Mouse (Mus musculus): Measurements from ENCODE around the gene Nudt7. TPM values are rescaled to one million over a fixed set of nuclear protein-coding genes. Genes with fewer than 3 reads are reported as not detected.

Gene Nudt7
- polyA plus RNA-seq, 1 experiment = 12.3 TPM

- Histone ChIP-seq H3K4me1 (ENCODE audit: control insufficient read depth, insufficient read depth, low read length) (no peaks in the 10 kb centered on the region), H3K4me3 (replicated peaks; ENCODE audit: extremely low read depth, low read depth, low read length) (no peak overlapping the region)
- DNase-seq = no peak
- TF ChIP-seq POLR2A (IDR thresholded peaks at IDR 0.05; ENCODE audit: borderline replicate concordance, extremely low read depth, low read depth, low read length) (no peak), CTCF (IDR thresholded peaks at IDR 0.05; ENCODE audit: insufficient read depth, low read length) (no peak)
- 69% methylated on average over 1 of the region's 1 CpGs for WGBS
Measured at GRCm38 (mm10) chr8:114115076-114115475, 18.3 kb upstream of the Nudt7 start.

GRCm38 (mm10) chr8:114116049-114116448, 17.3 kb upstream of the Nudt7 start:
- Histone ChIP-seq H3K4me1 (ENCODE audit: control insufficient read depth, insufficient read depth, low read length) (no peaks in the 10 kb centered on the region), H3K4me3 (replicated peaks; ENCODE audit: extremely low read depth, low read depth, low read length) (no peak overlapping the region)
- WGBS = 13% methylated on average over 2 of the region's 2 CpGs
- no peak for DNase-seq
- no peak for TF ChIP-seq POLR2A (IDR thresholded peaks at IDR 0.05; ENCODE audit: borderline replicate concordance, extremely low read depth, low read depth, low read length)
- no peak for TF ChIP-seq CTCF (IDR thresholded peaks at IDR 0.05; ENCODE audit: insufficient read depth, low read length)

DNA sequence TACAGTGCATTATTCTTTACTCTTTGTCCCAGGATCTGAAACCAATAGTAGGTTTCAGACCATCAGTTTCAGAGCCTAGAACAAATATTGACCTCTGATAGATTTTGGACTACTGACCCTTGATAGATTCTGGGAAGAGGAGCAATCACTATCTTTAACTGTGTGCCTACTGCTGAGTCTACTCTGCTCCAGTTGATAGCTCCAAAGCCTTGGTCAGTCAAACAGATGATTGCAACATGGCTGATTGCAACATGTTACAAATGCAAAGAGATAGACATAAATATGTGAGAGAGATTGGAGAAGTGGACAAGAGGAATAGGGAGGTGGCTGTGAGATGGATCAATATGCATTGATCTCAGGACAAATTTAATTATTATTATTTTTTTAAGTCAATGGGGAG, 15.9 kb upstream of the Nudt7 start:
- no peak overlapping the region for H3K4me3 ChIP-seq (replicated peaks; ENCODE audit: extremely low read depth, low read depth, low read length)
- TF ChIP-seq CTCF (IDR thresholded peaks at IDR 0.05; ENCODE audit: insufficient read depth, low read length) (no peak), POLR2A (IDR thresholded peaks at IDR 0.05; ENCODE audit: borderline replicate concordance, extremely low read depth, low read depth, low read length) (no peak)

GRCm38 (mm10) chr8:114121781-114122180, 11.6 kb upstream of the Nudt7 start:
- TF ChIP-seq POLR2A (IDR thresholded peaks at IDR 0.05; ENCODE audit: borderline replicate concordance, extremely low read depth, low read depth, low read length) (no peak), CTCF (IDR thresholded peaks at IDR 0.05; ENCODE audit: insufficient read depth, low read length) (no peak)
- 82% methylated on average over 1 of the region's 1 CpGs for WGBS
- no peak for DNase-seq
- H3K4me3 ChIP-seq (replicated peaks; ENCODE audit: extremely low read depth, low read depth, low read length) = no peak overlapping the region
- H3K4me1 ChIP-seq (ENCODE audit: control insufficient read depth, insufficient read depth, low read length) = no peaks in the 10 kb centered on the region

More for the DNA sequence above, 15.9 kb upstream of the Nudt7 start:
- no peak for DNase-seq
- H3K4me1 ChIP-seq (ENCODE audit: control insufficient read depth, insufficient read depth, low read length) = no peaks in the 10 kb centered on the region

GRCm38 (mm10) chr8:114123611-114124010, 9.7 kb upstream of the Nudt7 start:
- no peak for DNase-seq
- TF ChIP-seq POLR2A (IDR thresholded peaks at IDR 0.05; ENCODE audit: borderline replicate concordance, extremely low read depth, low read depth, low read length) = no peak
- Histone ChIP-seq H3K4me3 (replicated peaks; ENCODE audit: extremely low read depth, low read depth, low read length) (no peak overlapping the region), H3K4me1 (ENCODE audit: control insufficient read depth, insufficient read depth, low read length) (no peaks in the 10 kb centered on the region)
- 31% methylated on average over 3 of the region's 3 CpGs for WGBS

DNA sequence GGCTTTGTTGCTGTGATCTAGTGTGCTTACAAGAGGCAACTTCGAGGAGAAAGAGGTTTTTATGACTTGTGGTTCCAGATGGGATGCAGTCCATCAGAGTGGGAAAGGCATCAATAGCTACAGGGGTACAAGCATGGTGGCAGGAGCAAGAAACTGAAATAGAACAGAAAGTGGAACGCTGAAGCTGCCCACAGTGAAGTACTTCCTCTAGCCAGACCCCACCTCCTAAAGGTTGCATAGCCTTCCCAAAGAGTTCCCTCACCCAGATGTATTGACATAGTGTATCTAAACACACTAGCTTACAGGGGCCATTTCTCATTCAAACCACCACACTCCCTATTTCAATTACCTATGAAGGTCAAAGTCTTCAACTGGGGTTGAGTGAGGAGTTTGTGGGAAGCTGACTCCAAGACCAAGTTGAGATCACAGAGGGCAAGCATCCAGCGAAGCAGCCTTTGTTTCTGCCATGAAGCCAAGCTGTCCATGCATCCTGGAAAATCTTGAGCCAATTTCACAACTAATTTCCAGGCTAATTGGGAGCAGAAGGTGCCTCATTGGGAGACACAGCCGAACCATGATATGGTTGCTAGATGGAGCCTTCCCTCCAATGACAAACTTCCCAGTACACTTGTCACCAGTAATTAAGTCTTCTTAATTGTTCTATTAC, 9.1 kb upstream of the Nudt7 start:
- TF ChIP-seq CTCF (IDR thresholded peaks at IDR 0.05; ENCODE audit: insufficient read depth, low read length) (no peak), POLR2A (IDR thresholded peaks at IDR 0.05; ENCODE audit: borderline replicate concordance, extremely low read depth, low read depth, low read length) (no peak)
- WGBS = 75% methylated on average over 4 of the region's 4 CpGs
- no peaks in the 10 kb centered on the region for H3K4me1 ChIP-seq (ENCODE audit: control insufficient read depth, insufficient read depth, low read length)
- H3K4me3 ChIP-seq (replicated peaks; ENCODE audit: extremely low read depth, low read depth, low read length) = no peak overlapping the region
- no peak for DNase-seq

DNA sequence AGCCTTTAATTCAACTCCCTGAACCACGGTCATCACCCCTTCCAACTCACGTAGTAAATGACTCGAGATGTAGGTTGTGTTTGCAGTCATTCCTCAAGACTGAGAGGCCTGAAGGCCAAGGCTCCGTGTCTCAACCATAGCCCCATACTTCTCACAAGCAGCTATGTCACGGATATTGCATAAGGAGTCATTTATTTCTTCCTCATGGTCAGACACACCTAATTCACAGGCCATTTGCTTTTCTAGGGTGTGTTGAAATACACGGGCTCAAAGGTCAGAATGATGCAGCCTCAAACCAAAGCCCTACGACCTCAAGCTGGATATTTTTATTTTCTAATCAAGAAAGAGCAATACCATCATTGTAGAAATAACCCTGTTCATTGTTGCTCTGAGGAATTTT, 2.5 kb upstream of the Nudt7 start:
- no peak for TF ChIP-seq CTCF (IDR thresholded peaks at IDR 0.05; ENCODE audit: insufficient read depth, low read length)
- Histone ChIP-seq H3K4me1 (ENCODE audit: control insufficient read depth, insufficient read depth, low read length) (peaks cover 3% of the 10 kb centered on the region), H3K4me3 (replicated peaks; ENCODE audit: extremely low read depth, low read depth, low read length) (no peak overlapping the region)
- DNase-seq = no peak
- WGBS = 75% methylated on average over 7 of the region's 7 CpGs

DNA sequence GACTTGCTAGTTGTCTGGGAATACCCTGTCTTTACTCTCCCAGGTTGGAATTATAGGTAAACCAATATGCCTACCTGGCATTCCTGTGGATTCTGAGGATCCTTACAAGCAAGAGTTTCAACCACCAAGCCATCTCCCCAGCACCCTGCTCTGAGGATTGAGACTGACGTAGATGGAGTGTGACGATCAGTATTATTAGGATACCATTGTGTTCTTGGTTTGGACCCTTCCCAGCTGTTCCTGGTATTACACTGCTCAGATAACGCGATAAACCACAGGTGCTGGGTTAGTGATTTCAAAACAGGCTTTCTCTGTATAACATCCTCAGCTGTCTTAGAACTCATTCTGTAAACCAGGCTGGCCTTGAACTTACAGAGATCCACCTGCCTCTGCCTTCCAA, 1.9 kb upstream of the Nudt7 start:
- H3K4me3 ChIP-seq (replicated peaks; ENCODE audit: extremely low read depth, low read depth, low read length) = no peak overlapping the region
- DNase-seq = no peak
- H3K4me1 ChIP-seq (ENCODE audit: control insufficient read depth, insufficient read depth, low read length) = peaks cover 3% of the 10 kb centered on the region
- 88% methylated on average over 4 of the region's 4 CpGs for WGBS
- TF ChIP-seq CTCF (IDR thresholded peaks at IDR 0.05; ENCODE audit: insufficient read depth, low read length) (no peak), POLR2A (IDR thresholded peaks at IDR 0.05; ENCODE audit: borderline replicate concordance, extremely low read depth, low read depth, low read length) (no peak)

- H3K4me1 ChIP-seq (ENCODE audit: control insufficient read depth, insufficient read depth, low read length) = peaks cover 3% of the 10 kb centered on the region
- TF ChIP-seq POLR2A (IDR thresholded peaks at IDR 0.05; ENCODE audit: borderline replicate concordance, extremely low read depth, low read depth, low read length) = no peak
- TF ChIP-seq CTCF (IDR thresholded peaks at IDR 0.05; ENCODE audit: insufficient read depth, low read length) = no peak
- DNase-seq = peak; percentile 7
- WGBS = 29% methylated on average over 14 of the region's 14 CpGs
- no peak overlapping the region for H3K4me3 ChIP-seq (replicated peaks; ENCODE audit: extremely low read depth, low read depth, low read length)
Measured at GRCm38 (mm10) chr8:114133050-114133509, 277 bp upstream of the Nudt7 start.

DNA sequence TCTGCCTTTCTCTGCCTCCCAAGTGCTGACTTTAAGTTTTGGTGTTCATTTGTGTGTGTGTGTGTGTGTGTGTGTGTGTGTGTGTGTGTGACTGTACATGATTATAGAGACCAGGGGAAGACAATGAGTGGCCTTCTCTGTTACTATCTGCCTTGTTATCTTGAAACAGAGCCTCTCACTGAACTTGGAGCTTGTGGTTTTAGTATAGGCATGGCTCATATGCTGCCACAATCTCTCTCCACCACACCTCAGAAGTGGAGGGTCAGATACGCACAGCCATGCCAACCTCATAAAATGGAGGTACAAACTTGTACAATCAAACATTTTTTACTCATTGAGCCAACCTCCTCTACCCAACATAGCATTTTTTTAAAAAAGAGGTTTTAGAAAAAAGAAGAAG, 3.4 kb downstream of the Nudt7 start:
- WGBS = 87% methylated on average over 1 of the region's 1 CpGs
- H3K4me1 ChIP-seq (ENCODE audit: control insufficient read depth, insufficient read depth, low read length) = peaks cover 5% of the 10 kb centered on the region
- no peak for DNase-seq
- no peak for TF ChIP-seq CTCF (IDR thresholded peaks at IDR 0.05; ENCODE audit: insufficient read depth, low read length)
- no peak for TF ChIP-seq POLR2A (IDR thresholded peaks at IDR 0.05; ENCODE audit: borderline replicate concordance, extremely low read depth, low read depth, low read length)
- no peak overlapping the region for H3K4me3 ChIP-seq (replicated peaks; ENCODE audit: extremely low read depth, low read depth, low read length)
